Mouse (Mus musculus): ENCODE measurements around the gene Izumo1.

DNA sequence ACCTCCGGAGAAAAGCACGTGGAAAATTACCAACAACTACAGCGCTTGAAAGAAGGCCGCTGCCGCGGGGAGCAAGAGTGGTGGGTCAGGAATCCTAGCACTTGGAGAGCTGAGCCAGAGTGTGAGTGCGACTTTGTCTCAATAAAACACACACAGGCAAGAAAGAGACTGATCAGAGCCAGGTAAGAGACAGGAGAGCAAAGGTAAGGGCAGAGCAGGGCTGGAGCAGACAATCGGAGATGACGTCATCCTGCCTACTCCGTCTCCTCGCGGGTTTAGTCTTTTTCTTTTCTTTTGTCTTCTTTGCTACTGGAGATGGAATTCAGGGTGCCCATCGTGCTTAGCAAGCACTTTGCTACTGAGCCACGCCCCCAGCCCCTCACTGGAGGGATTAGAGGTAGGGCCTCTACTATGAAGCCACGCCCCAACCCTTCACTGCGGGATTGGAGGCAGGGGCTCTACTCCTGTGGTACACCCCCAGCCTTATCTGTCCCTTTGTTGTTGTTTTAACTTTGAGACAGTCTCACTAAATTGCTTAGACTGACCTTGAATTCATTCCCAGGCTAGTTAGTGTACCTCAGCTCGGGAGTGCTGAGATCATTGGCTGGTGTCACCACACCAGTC, 32.9 kb downstream of the Izumo1 start:
- TF ChIP-seq CTCF (IDR thresholded peaks at IDR 0.05; ENCODE audit: borderline replicate concordance, control insufficient read depth, extremely low read depth, insufficient read depth, low read length, poor library complexity): no peak
- TF ChIP-seq POLR2A (IDR thresholded peaks at IDR 0.05; ENCODE audit: control insufficient read depth, extremely low read depth, insufficient read depth, low read length, poor library complexity): no peak

Data from thymus, adult 2 months (tissue).